Mouse (Mus musculus) liver, postnatal 0 days (tissue): Measurements from ENCODE around the gene Rasal2. TPM values are rescaled to one million over a fixed set of nuclear protein-coding genes. Genes with fewer than 3 reads are reported as not detected.

Source experiments
- ATAC-seq: fragments of 200-750 bp; cut with Nextera tagmentation; 2 replicates; pipeline ENCODE4 v1.8.0; 2017; ENCODE audit warnings: mild to moderate bottlenecking, moderate library complexity
- DNase-seq: peaks from one replicate; pipeline ENCODE4 v3.0.0-alpha.2; 2016
- H3K27ac ChIP-seq: fragments of 300-500 bp; sonication (generic); 2 replicates; pipeline ENCODE4 v1.5.1; 2014; ENCODE audit warnings: antibody characterized with exemption, moderate library complexity, mild to moderate bottlenecking, low read depth
- H3K27me3 ChIP-seq: fragments of 300-500 bp; sonication (generic); 2 replicates; pipeline ENCODE4 v1.6.1; 2014; ENCODE audit warnings: low read length, control low read depth, mixed read lengths; ENCODE audit not compliant: insufficient read depth
- H3K36me3 ChIP-seq: fragments of 300-500 bp; sonication (generic); replicated peaks from 2 replicates; pipeline ENCODE4 v1.6.1; 2014; ENCODE audit warnings: mild to moderate bottlenecking, control low read depth, low read length, moderate library complexity, mixed read lengths; ENCODE audit not compliant: insufficient read depth
- H3K4me1 ChIP-seq: fragments of 300-500 bp; sonication (generic); 2 replicates; pipeline ENCODE4 v1.6.1; 2014; ENCODE audit warnings: antibody characterized with exemption, mild to moderate bottlenecking, control low read depth; ENCODE audit not compliant: insufficient read depth
- H3K4me2 ChIP-seq: fragments of 300-500 bp; sonication (generic); 2 replicates; pipeline ENCODE4 v1.6.1; 2014; ENCODE audit warnings: low read depth, mild to moderate bottlenecking, low read length, moderate library complexity, mixed read lengths
- H3K4me3 ChIP-seq: fragments of 300-500 bp; sonication (generic); 2 replicates; pipeline ENCODE4 v1.5.1; 2014; ENCODE audit warnings: low read depth, low read length
- H3K9ac ChIP-seq: fragments of 300-500 bp; sonication (generic); replicated peaks from 2 replicates; pipeline ENCODE4 v1.6.1; 2014; ENCODE audit warnings: mild to moderate bottlenecking, moderate library complexity
- H3K9me3 ChIP-seq: fragments of 300-500 bp; sonication (generic); 2 replicates; pipeline ENCODE4 v1.6.1; 2016; ENCODE audit warnings: mild to moderate bottlenecking, control low read depth, low read length, mixed read lengths
- CTCF ChIP-seq: sonication (generic); IDR thresholded peaks from 2 replicates; pipeline ENCODE4 v1.5.1; 2016; ENCODE audit warnings: antibody characterized with exemption, low read depth
- EP300 ChIP-seq: IDR thresholded peaks from 2 replicates; pipeline ENCODE4 v1.6.1; 2016; ENCODE audit warnings: antibody characterized with exemption, low read depth, mild to moderate bottlenecking
- WGBS: fragments of 180-500 bp; shearing (Covaris S2); extraction: QIAGEN DNeasy Blood & Tissue Kit; methylation state at CpG from one replicate; pipeline ENCODE4 v1.1.7; 2014; ENCODE audit not compliant: insufficient replicate concordance; 5-methylcytosine and 5-hydroxymethylcytosine counted together
- polyA plus RNA-seq: library from polyadenylated mRNA; unstranded; fragments of >200 nt; fragmentation: Nextera tagmentation; extraction: Ambion mirVana; gene quantifications from 2 replicates; pipeline ENCODE4 v1.2.1, GENCODE M21; 2015

Rasal2 gene
- polyA plus RNA-seq, 1 experiment from 2014 or later = 10.7 TPM

GRCm38 (mm10) chr1:157205685-157206084 lies 206.7 kb downstream of the Rasal2 start:
- Histone ChIP-seq H3K27me3 (no peaks in the 10 kb centered on the region), H3K9me3 (no peaks in the 10 kb centered on the region), H3K9ac (no peak overlapping the region), H3K4me2 (no peak overlapping the region), H3K36me3 (no peaks in the 10 kb centered on the region), H3K27ac (no peak overlapping the region), H3K4me1 (no peaks in the 10 kb centered on the region), H3K4me3 (no peak overlapping the region)
- DNase-seq (no peak), ATAC-seq (no peak)
- WGBS = 71% methylated on average over 4 of the region's 4 CpGs
- TF ChIP-seq EP300 (no peak), CTCF (no peak)

GRCm38 (mm10) chr1:157183043-157183442 lies 229.4 kb downstream of the Rasal2 start:
- Histone ChIP-seq H3K9me3 (no peaks in the 10 kb centered on the region), H3K4me1 (no peaks in the 10 kb centered on the region), H3K4me3 (no peak overlapping the region), H3K36me3 (no peaks in the 10 kb centered on the region), H3K4me2 (no peak overlapping the region), H3K9ac (no peak overlapping the region), H3K27ac (no peak overlapping the region), H3K27me3 (no peaks in the 10 kb centered on the region)
- WGBS = 82% methylated on average over 3 of the region's 3 CpGs
- ATAC-seq = no peak
- DNase-seq = no peak
- TF ChIP-seq CTCF (no peak), EP300 (no peak)

GRCm38 (mm10) chr1:157182431-157182830 lies 230.0 kb downstream of the Rasal2 start:
- H3K9ac ChIP-seq = no peak overlapping the region
- TF ChIP-seq CTCF (no peak), EP300 (no peak)
- H3K4me3 ChIP-seq = no peak overlapping the region
- no peak for ATAC-seq
- no peaks in the 10 kb centered on the region for H3K27me3 ChIP-seq
- no peaks in the 10 kb centered on the region for H3K4me1 ChIP-seq
- no peak for DNase-seq
- H3K9me3 ChIP-seq = no peaks in the 10 kb centered on the region
- H3K36me3 ChIP-seq = no peaks in the 10 kb centered on the region
- 75% methylated on average over 5 of the region's 5 CpGs for WGBS
- H3K4me2 ChIP-seq = no peak overlapping the region
- H3K27ac ChIP-seq = no peak overlapping the region

GRCm38 (mm10) chr1:157181081-157181480 lies 231.3 kb downstream of the Rasal2 start:
- H3K9ac ChIP-seq = no peak overlapping the region
- DNase-seq (no peak), ATAC-seq (no peak)
- H3K27me3 ChIP-seq = no peaks in the 10 kb centered on the region
- no peak for TF ChIP-seq EP300
- TF ChIP-seq CTCF = no peak
- H3K4me1 ChIP-seq = no peaks in the 10 kb centered on the region
- no peak overlapping the region for H3K4me2 ChIP-seq
- no peak overlapping the region for H3K27ac ChIP-seq
- no peak overlapping the region for H3K4me3 ChIP-seq
- no peaks in the 10 kb centered on the region for H3K36me3 ChIP-seq
- H3K9me3 ChIP-seq = no peaks in the 10 kb centered on the region

- Histone ChIP-seq H3K9ac (no peak overlapping the region), H3K27me3 (no peaks in the 10 kb centered on the region), H3K9me3 (no peaks in the 10 kb centered on the region), H3K4me1 (no peaks in the 10 kb centered on the region), H3K4me3 (no peak overlapping the region), H3K4me2 (no peak overlapping the region), H3K27ac (no peak overlapping the region), H3K36me3 (no peaks in the 10 kb centered on the region)
- DNase-seq = no peak
- WGBS = 56% methylated on average over 9 of the region's 9 CpGs
- ATAC-seq = no peak
- no peak for TF ChIP-seq CTCF
- TF ChIP-seq EP300 = no peak
Observed at GRCm38 (mm10) chr1:157178988-157179764, 233.2 kb downstream of the Rasal2 start.

GRCm38 (mm10) chr1:157169292-157169691 lies 243.1 kb downstream of the Rasal2 start:
- 73% methylated on average over 8 of the region's 8 CpGs for WGBS
- H3K4me2 ChIP-seq = no peak overlapping the region
- H3K4me3 ChIP-seq = no peak overlapping the region
- TF ChIP-seq EP300 = no peak
- no peaks in the 10 kb centered on the region for H3K9me3 ChIP-seq
- no peak overlapping the region for H3K27ac ChIP-seq
- H3K27me3 ChIP-seq = no peaks in the 10 kb centered on the region
- no peak for DNase-seq
- no peak overlapping the region for H3K9ac ChIP-seq
- H3K4me1 ChIP-seq = no peaks in the 10 kb centered on the region
- H3K36me3 ChIP-seq = no peaks in the 10 kb centered on the region
- no peak for ATAC-seq

GRCm38 (mm10) chr1:157168891-157169290 lies 243.5 kb downstream of the Rasal2 start:
- WGBS = 78% methylated on average over 7 of the region's 7 CpGs
- Histone ChIP-seq H3K9me3 (no peaks in the 10 kb centered on the region), H3K4me3 (no peak overlapping the region), H3K9ac (no peak overlapping the region), H3K27me3 (no peaks in the 10 kb centered on the region), H3K4me1 (no peaks in the 10 kb centered on the region), H3K36me3 (no peaks in the 10 kb centered on the region), H3K27ac (no peak overlapping the region), H3K4me2 (no peak overlapping the region)
- DNase-seq = no peak
- TF ChIP-seq CTCF = no peak
- TF ChIP-seq EP300 = no peak
- ATAC-seq = no peak
